ENCODE assay signal across 11 mouse cellular contexts in the genomic region with DNA sequence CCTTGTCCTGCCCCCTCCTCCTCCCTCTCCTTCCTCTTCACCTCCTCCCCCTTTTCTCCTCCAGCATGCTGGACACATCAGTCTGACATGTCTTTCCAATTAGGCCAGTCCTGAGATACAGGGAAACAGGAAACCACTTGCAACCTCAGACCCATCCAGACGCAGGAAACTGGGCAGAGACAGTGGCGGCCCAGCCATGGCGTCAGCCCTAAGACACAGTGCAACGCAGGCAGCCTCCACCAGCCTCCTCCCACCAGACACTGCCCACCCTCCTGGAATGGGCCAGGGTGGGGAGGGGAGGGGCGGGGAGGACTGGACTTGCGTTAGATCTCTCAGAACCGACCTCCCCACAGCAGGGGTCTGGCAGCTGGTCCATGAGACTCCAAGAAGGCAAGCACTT.
DNase-seq lines count a peak whose midpoint lies in the region; ATAC-seq and TF ChIP-seq lines count a peak whose summit lies in the region.
"Had no signal": no experiment of that assay in that cellular context is flagged by ENCODE, and none has a peak within 500 bp of the region (broad histone marks: within the 10 kb centered on the region; RNA-seq: fewer than 3 reads in every experiment).

No protein-coding gene starts in this region.

- peak; percentile 67 for ATAC-seq in limb, embryonic 11.5 days (ENCODE audit: insufficient number of reproducible peaks, low FRiP score, low TSS enrichment, low read depth)
- ATAC-seq: midbrain, embryonic 13.5 days; Patski had no signal

- no peaks in the 10 kb centered on the region for H3K36me3 ChIP-seq in limb, embryonic 11.5 days (ENCODE audit: control insufficient read depth, insufficient read depth, low read length)
- H3K36me3 ChIP-seq: midbrain, embryonic 13.5 days had no signal

- WGBS in limb, embryonic 11.5 days: 2% methylated on average over 7 of the region's 7 CpGs

- no peak overlapping the region for H3K27ac ChIP-seq in gastrocnemius, adult 2 months
- H3K27ac ChIP-seq in limb, embryonic 11.5 days (replicated peaks; ENCODE audit: low read depth, low read length): no peak overlapping the region; the same call in 1 of the 2 replicates
- H3K27ac ChIP-seq: midbrain, embryonic 13.5 days had no signal

- H3K4me2 ChIP-seq in limb, embryonic 11.5 days (ENCODE audit: low read depth, severe bottlenecking): no peak overlapping the region
- H3K4me2 ChIP-seq: midbrain, embryonic 13.5 days had no signal

- TF ChIP-seq CTCF in gastrocnemius, adult 2 months (IDR thresholded peaks at IDR 0.05): no peak

- H3K9ac ChIP-seq in limb, embryonic 11.5 days (ENCODE audit: low read length): peak overlapping the region; percentile 43; the same call in 1 of the 2 replicates
- H3K9ac ChIP-seq: midbrain, embryonic 13.5 days had no signal

- peaks cover 31% of the 10 kb centered on the region for H3K4me1 ChIP-seq in limb, embryonic 11.5 days (ENCODE audit: control insufficient read depth, insufficient read depth, low read length)

- intact Hi-C loops in gastrocnemius, adult 2 months (cut with DNase I): no loop called here

- H3K4me3 ChIP-seq in gastrocnemius, adult 2 months: no peak overlapping the region
- no peak overlapping the region for H3K4me3 ChIP-seq in limb, embryonic 11.5 days (ENCODE audit: low read depth, low read length)
- H3K4me3 ChIP-seq: midbrain, embryonic 13.5 days had no signal

- H3K9me3 ChIP-seq in limb, embryonic 11.5 days (ENCODE audit: control insufficient read depth, low read length): no peaks in the 10 kb centered on the region
- H3K9me3 ChIP-seq: midbrain, embryonic 13.5 days had no signal

- no peaks in the 10 kb centered on the region for H3K27me3 ChIP-seq in limb, embryonic 11.5 days (ENCODE audit: control insufficient read depth, insufficient read depth, low read length)
- H3K27me3 ChIP-seq: midbrain, embryonic 13.5 days had no signal

- DNase-seq in gastrocnemius, postnatal 10 days: peak; percentile 12
- no peak for DNase-seq in gastrocnemius, adult 2 months
- DNase-seq in kidney, postnatal 10 days: peak; percentile 19
- no peak for DNase-seq in kidney, adult 8-10 months
- DNase-seq in embryo, embryonic 10 days (ENCODE audit: low spot score): peak; percentile 78
- DNase-seq in limb, embryonic 11.5 days (ENCODE audit: low spot score): peak; percentile 67
- no peak for DNase-seq in T-cell, adult 2 months (ENCODE audit: low spot score)
- no peak for DNase-seq in urinary bladder, adult 18-20 months (ENCODE audit: low spot score in 2 of 2)
- DNase-seq: B cell, adult 2 months had no signal

Comparison
In these comparisons a context has a peak if more than half of its experiments do, and no peak if none do; other contexts are left out.
1. DNase-seq: peak in gastrocnemius, postnatal 10 days (single experiment), kidney, postnatal 10 days (single experiment), embryo, embryonic 10 days (single experiment) and limb, embryonic 11.5 days (single experiment); none in gastrocnemius, adult 2 months (single experiment), kidney, adult 8-10 months (0 of 2), T-cell, adult 2 months (single experiment) and urinary bladder, adult 18-20 months (0 of 2).